Mouse (Mus musculus): ENCODE results near the gene Itgam. TPM values are rescaled to one million over a fixed set of nuclear protein-coding genes. Genes with fewer than 3 reads are reported as not detected.

Itgam gene
- total RNA-seq, 2 experiments from 2014 or later, result 1.0 to 1.9 TPM

GRCm38 (mm10) chr7:128063211-128063781, 856 bp downstream of the Itgam start:
- Histone ChIP-seq H3K4me3 (peak overlapping the region; percentile 48), H3K27ac (no peak overlapping the region)
- intact Hi-C loops (cut with DNase I), result no loop called here
- DNase-seq, result no peak
- no peak for TF ChIP-seq CTCF (IDR thresholded peaks at IDR 0.05)

- no peak for TF ChIP-seq CTCF (IDR thresholded peaks at IDR 0.05)
- intact Hi-C loops (cut with DNase I), result no loop called here
- no peak for DNase-seq
- H3K27ac ChIP-seq, result no peak overlapping the region
- no peak overlapping the region for H3K4me3 ChIP-seq
Observed at GRCm38 (mm10) chr7:128065547-128065946, 3.1 kb downstream of the Itgam start.

GRCm38 (mm10) chr7:128067847-128068246, 5.4 kb downstream of the Itgam start:
- TF ChIP-seq CTCF (IDR thresholded peaks at IDR 0.05), result no peak
- Histone ChIP-seq H3K27ac (no peak overlapping the region), H3K4me3 (no peak overlapping the region)
- no peak for DNase-seq
- intact Hi-C loops (cut with DNase I), result no loop called here

GRCm38 (mm10) chr7:128069844-128070243, 7.4 kb downstream of the Itgam start:
- H3K27ac ChIP-seq, result no peak overlapping the region
- DNase-seq, result no peak
- intact Hi-C loops (cut with DNase I), result no loop called here
- no peak for TF ChIP-seq CTCF (IDR thresholded peaks at IDR 0.05)
- no peak overlapping the region for H3K4me3 ChIP-seq

- intact Hi-C loops (cut with DNase I), result no loop called here
- H3K4me3 ChIP-seq, result no peak overlapping the region
- no peak for TF ChIP-seq CTCF (IDR thresholded peaks at IDR 0.05)
- no peak overlapping the region for H3K27ac ChIP-seq
- DNase-seq, result no peak
Observed at GRCm38 (mm10) chr7:128071816-128072215, 9.4 kb downstream of the Itgam start.

GRCm38 (mm10) chr7:128080012-128080411, 17.6 kb downstream of the Itgam start:
- no peak for TF ChIP-seq CTCF (IDR thresholded peaks at IDR 0.05)

GRCm38 (mm10) chr7:128089141-128089540, 26.7 kb downstream of the Itgam start:
- TF ChIP-seq CTCF (IDR thresholded peaks at IDR 0.05), result no peak
- no peak for DNase-seq
- intact Hi-C loops (cut with DNase I), result no loop called here
- Histone ChIP-seq H3K4me3 (no peak overlapping the region), H3K27ac (no peak overlapping the region)

More at GRCm38 (mm10) chr7:128080012-128080411, 17.6 kb downstream of the Itgam start:
- Histone ChIP-seq H3K4me3 (no peak overlapping the region), H3K27ac (no peak overlapping the region)
- DNase-seq, result no peak
- intact Hi-C loops (cut with DNase I), result no loop called here

- peak; percentile 17; the same call in 1 of the 2 replicates for TF ChIP-seq CTCF (IDR thresholded peaks at IDR 0.05)
- Histone ChIP-seq H3K4me3 (no peak overlapping the region), H3K27ac (no peak overlapping the region)
- intact Hi-C loops (cut with DNase I), result loop anchor here (2.0 kb wide), 1 partner anchor 111 kb away; no protein-coding TSS in a partner anchor
- DNase-seq, result no peak
Observed at GRCm38 (mm10) chr7:128098135-128098534, 35.7 kb downstream of the Itgam start.

GRCm38 (mm10) chr7:128100742-128101357, 38.4 kb downstream of the Itgam start:
- intact Hi-C loops (cut with DNase I), result no loop called here
- DNase-seq, result no peak
- Histone ChIP-seq H3K4me3 (no peak overlapping the region), H3K27ac (no peak overlapping the region)
- TF ChIP-seq CTCF (IDR thresholded peaks at IDR 0.05), result peak; percentile 11; the same call in 1 of the 2 replicates

GRCm38 (mm10) chr7:128105246-128105645, 42.8 kb downstream of the Itgam start:
- Histone ChIP-seq H3K27ac (no peak overlapping the region), H3K4me3 (no peak overlapping the region)
- no peak for DNase-seq
- intact Hi-C loops (cut with DNase I), result no loop called here
- no peak for TF ChIP-seq CTCF (IDR thresholded peaks at IDR 0.05)

GRCm38 (mm10) chr7:128107462-128107861, 45.0 kb downstream of the Itgam start:
- Histone ChIP-seq H3K27ac (no peak overlapping the region), H3K4me3 (no peak overlapping the region)
- no peak for TF ChIP-seq CTCF (IDR thresholded peaks at IDR 0.05)
- no peak for DNase-seq
- intact Hi-C loops (cut with DNase I), result no loop called here

GRCm38 (mm10) chr7:128110314-128110713, 47.9 kb downstream of the Itgam start:
- no peak for DNase-seq
- intact Hi-C loops (cut with DNase I), result no loop called here
- Histone ChIP-seq H3K27ac (no peak overlapping the region), H3K4me3 (no peak overlapping the region)
- TF ChIP-seq CTCF (IDR thresholded peaks at IDR 0.05), result no peak

GRCm38 (mm10) chr7:128112131-128112530, 49.7 kb downstream of the Itgam start:
- DNase-seq, result no peak
- H3K27ac ChIP-seq, result no peak overlapping the region
- intact Hi-C loops (cut with DNase I), result no loop called here
- H3K4me3 ChIP-seq, result no peak overlapping the region
- no peak for TF ChIP-seq CTCF (IDR thresholded peaks at IDR 0.05)
